Mouse (Mus musculus): Measurements from ENCODE around the gene Smoc1. TPM values are rescaled to one million over a fixed set of nuclear protein-coding genes. Genes with fewer than 3 reads are reported as not detected.
A peak's percentile ranks its signal among the peaks of the same experiment; 100 is the strongest.

The Smoc1 gene
- polyA plus RNA-seq, 1 experiment from 2014 or later: 0.12 TPM

DNA sequence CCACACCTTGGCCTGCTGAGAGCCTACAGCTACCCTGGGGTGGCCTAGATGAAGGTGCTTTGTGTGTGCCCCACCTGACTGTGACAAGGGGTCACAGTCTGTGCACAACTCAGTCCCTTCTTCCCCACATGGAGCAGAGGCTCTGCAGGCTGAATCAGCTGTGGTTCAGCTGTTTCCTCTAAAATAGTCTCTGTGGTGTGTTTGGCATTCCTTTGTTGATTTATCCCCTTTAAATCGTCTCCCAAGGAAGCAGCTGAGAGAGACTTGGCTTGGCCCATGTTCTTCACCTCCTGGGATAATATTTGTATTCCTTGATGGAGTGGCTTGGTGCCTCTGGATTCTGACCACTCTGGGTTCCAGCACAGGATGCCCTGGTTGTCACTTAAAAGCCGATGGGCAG lies 125.5 kb downstream of the Smoc1 start:
- POLR2A ChIA-PET: no interaction called here
- CTCF ChIA-PET: no interaction called here
- in situ Hi-C loops (cut with MboI; ENCODE audit: low pct_unique_long_range_greater_than_20kb): no loop called here

DNA sequence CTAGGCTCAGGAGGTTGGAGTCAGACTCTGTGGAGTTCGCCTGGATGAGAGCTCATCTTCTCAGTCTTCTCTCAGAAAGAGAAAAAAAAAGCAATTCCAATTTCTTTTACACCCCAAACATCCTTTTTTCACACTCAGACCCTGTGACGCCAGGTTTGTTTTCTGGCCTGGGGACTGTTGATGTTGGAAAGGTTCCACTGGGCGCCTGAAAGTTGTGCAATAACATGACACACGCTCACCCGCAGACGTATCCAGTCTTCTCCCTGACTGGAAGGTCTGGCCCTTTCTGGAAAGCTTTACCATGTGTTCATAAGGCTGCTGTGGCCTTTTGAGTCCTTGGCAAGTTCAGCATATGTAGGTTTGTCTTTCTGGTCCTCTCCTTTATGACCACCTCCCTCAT lies 129.1 kb downstream of the Smoc1 start:
- CTCF ChIA-PET: no interaction called here
- no peak for TF ChIP-seq CTCF (IDR thresholded peaks at IDR 0.05)
- no peaks in the 10 kb centered on the region for H3K27me3 ChIP-seq
- in situ Hi-C loops (cut with MboI; ENCODE audit: low pct_unique_long_range_greater_than_20kb): no loop called here
- POLR2A ChIA-PET: no interaction called here
- peak; percentile 64 for DNase-seq (ENCODE audit: low read depth, low spot score)
- ATAC-seq: no peak

More for the DNA sequence above, 125.5 kb downstream of the Smoc1 start:
- no peaks in the 10 kb centered on the region for H3K27me3 ChIP-seq
- no peak for ATAC-seq
- no peak for TF ChIP-seq CTCF (IDR thresholded peaks at IDR 0.05)
- DNase-seq (ENCODE audit: low read depth, low spot score): no peak

- POLR2A ChIA-PET: no interaction called here
- no peaks in the 10 kb centered on the region for H3K27me3 ChIP-seq
- no peak for TF ChIP-seq CTCF (IDR thresholded peaks at IDR 0.05)
- in situ Hi-C loops (cut with MboI; ENCODE audit: low pct_unique_long_range_greater_than_20kb): no loop called here
- CTCF ChIA-PET: interaction anchor here (0.8 kb wide), 1 partner anchor 9 kb away, joined by 3 read pairs; no protein-coding TSS in a partner anchor
- ATAC-seq (no peak), DNase-seq (ENCODE audit: low read depth, low spot score) (no peak)
Observed at GRCm38 (mm10) chr12:81156841-81157240, 130.2 kb downstream of the Smoc1 start.

DNA sequence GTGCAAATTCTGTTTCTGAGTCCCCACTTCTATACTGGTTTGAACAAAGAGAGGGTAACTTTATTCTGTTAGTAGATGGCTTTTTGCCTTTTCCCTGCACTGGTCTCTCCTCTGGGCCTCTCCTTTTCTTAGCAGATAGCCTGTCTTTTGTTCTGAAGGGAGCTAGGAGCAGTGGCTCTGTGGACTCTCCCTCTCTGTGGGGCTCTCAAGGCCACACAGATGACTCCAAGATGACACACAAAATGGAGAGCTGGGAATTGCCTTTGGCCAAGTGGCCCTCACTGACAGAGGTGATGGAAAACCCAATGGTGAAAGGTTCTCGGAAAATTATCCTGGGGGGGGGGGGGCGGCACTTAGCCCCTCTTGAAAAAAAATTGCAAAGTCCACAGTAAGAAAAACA lies 133.3 kb downstream of the Smoc1 start:
- no peaks in the 10 kb centered on the region for H3K27me3 ChIP-seq
- ChIA-PET POLR2A (interaction anchor here (0.9 kb wide), 1 partner anchor 17 kb away, joined by 3 read pairs; no protein-coding TSS in a partner anchor), CTCF (no interaction called here)
- ATAC-seq (no peak), DNase-seq (ENCODE audit: low read depth, low spot score) (no peak)
- in situ Hi-C loops (cut with MboI; ENCODE audit: low pct_unique_long_range_greater_than_20kb): no loop called here
- TF ChIP-seq CTCF (IDR thresholded peaks at IDR 0.05): no peak

DNA sequence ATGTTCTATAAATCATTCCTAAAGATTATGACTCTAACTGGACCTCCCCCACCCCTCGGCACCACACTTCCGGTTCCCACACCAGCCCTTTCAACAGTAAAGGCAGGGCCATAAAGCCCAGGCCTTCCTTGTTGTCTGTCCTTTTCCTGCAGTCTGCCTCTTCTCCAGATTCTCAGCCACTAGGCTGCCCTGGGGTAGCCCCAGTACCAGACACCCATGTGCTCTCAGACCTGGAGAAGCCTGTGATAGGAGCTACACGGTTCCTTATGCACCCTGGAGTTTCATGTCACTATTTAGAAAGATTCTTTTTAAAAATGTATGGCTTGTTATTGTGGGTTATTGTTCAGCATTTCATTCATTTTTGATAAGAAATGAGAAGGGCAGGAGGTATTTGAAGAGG lies 133.8 kb downstream of the Smoc1 start:
- POLR2A ChIA-PET: interaction anchor here (0.9 kb wide), 1 partner anchor 16 kb away, joined by 3 read pairs; no protein-coding TSS in a partner anchor
- in situ Hi-C loops (cut with MboI; ENCODE audit: low pct_unique_long_range_greater_than_20kb): no loop called here
- DNase-seq (ENCODE audit: low read depth, low spot score): no peak
- no peak for ATAC-seq
- no peaks in the 10 kb centered on the region for H3K27me3 ChIP-seq
- no peak for TF ChIP-seq CTCF (IDR thresholded peaks at IDR 0.05)
- CTCF ChIA-PET: no interaction called here

DNA sequence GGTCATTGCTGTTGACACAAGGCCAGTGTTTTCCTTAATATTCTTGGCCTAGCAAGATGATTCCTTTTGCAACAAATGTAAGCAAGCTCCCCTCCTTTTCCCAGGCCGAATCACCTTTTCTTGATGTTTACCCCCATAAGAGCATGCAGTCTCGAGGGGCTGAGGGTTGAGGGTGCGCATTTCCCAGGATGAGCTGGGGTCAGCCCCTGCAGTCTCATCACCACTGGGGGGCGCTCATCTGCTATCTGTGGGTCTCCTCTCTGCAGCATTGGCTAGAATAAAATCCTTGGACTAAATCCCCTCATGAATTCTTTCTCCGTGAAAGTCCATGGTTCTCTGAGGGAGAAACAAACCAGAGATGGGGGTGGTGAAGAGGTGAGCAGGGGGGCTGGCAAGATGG lies 134.2 kb downstream of the Smoc1 start:
- in situ Hi-C loops (cut with MboI; ENCODE audit: low pct_unique_long_range_greater_than_20kb): no loop called here
- DNase-seq (ENCODE audit: low read depth, low spot score) (no peak), ATAC-seq (no peak)
- ChIA-PET CTCF (no interaction called here), POLR2A (no interaction called here)
- H3K27me3 ChIP-seq: no peaks in the 10 kb centered on the region
- TF ChIP-seq CTCF (IDR thresholded peaks at IDR 0.05): peak; percentile 46

DNA sequence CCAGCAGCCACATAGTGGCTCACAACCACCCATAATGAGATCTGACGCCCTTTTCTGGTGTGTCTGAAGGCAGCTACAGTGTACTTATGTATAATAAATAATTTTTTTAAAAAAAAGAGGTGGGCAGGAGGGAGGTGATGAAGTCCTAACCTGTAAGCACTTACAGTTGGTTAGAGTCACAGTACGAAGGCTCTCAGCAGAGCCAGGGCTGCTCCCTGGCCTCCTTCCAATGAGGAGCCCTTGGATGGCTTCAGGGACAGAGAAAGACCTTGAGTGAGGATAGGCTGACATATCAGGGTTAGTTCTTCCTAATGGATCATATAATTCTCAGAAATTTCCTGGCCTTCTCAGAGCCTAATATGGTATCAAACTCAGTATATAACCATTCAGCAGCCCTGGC lies 134.7 kb downstream of the Smoc1 start:
- ChIA-PET CTCF (no interaction called here), POLR2A (no interaction called here)
- no peaks in the 10 kb centered on the region for H3K27me3 ChIP-seq
- TF ChIP-seq CTCF (IDR thresholded peaks at IDR 0.05): no peak
- DNase-seq (ENCODE audit: low read depth, low spot score) (no peak), ATAC-seq (no peak)
- in situ Hi-C loops (cut with MboI; ENCODE audit: low pct_unique_long_range_greater_than_20kb): no loop called here

DNA sequence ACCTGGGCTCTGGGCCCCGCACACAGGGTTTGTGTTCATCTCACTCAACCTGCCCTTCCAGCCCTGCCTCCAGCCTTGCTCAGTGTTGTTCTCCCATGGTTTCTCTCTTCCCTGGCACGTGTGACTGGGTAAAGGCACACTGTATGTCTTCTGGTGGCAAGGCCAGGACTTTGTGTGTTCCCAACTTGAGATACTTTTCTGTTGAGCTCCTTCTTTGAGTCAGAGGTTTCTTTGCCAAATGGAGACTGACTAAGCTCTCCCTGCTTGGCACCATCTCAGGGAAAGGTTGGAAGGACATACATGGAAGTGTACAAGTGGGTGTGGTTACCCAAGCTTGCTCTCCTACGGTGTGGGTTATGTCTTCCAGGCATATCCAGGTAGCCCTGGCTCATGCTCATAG lies 136.5 kb downstream of the Smoc1 start:
- CTCF ChIA-PET: interaction anchor here (1.5 kb wide), 1 partner anchor 175 kb away, joined by 3 read pairs; no protein-coding TSS in a partner anchor
- no peak for TF ChIP-seq CTCF (IDR thresholded peaks at IDR 0.05)
- in situ Hi-C loops (cut with MboI; ENCODE audit: low pct_unique_long_range_greater_than_20kb): no loop called here
- ATAC-seq (no peak), DNase-seq (ENCODE audit: low read depth, low spot score) (no peak)
- peaks cover 3% of the 10 kb centered on the region for H3K27me3 ChIP-seq
- POLR2A ChIA-PET: no interaction called here

GRCm38 (mm10) chr12:81163566-81163965 lies 137.0 kb downstream of the Smoc1 start:
- ChIA-PET CTCF (interaction anchor here (0.9 to 1.5 kb wide), 2 partner anchors 25 to 175 kb away, joined by 3 read pairs; no protein-coding TSS in a partner anchor), POLR2A (no interaction called here)
- H3K27me3 ChIP-seq: peaks cover 3% of the 10 kb centered on the region
- DNase-seq (ENCODE audit: low read depth, low spot score): no peak
- no peak for TF ChIP-seq CTCF (IDR thresholded peaks at IDR 0.05)
- in situ Hi-C loops (cut with MboI; ENCODE audit: low pct_unique_long_range_greater_than_20kb): no loop called here
- no peak for ATAC-seq

DNA sequence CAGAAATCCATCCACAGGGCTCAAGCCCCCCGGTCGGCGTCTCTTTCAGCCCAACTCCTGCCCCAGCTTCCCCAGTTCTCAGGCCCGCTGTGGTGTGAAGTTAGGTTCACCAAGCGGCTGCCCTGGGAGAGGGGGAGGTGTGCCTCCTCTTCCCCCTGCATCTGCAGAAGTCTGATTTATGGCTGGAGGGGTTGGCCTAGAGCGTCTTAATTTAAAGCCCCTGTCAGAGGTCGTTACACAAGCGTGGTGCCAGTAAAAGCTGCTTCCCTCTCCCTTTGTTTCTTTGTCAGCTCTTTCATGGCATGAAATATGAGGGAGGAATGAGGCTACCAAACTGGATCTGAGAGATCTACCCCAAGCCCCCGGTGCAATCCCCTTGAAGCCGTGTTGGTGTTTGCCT lies 139.5 kb downstream of the Smoc1 start:
- ATAC-seq (no peak), DNase-seq (ENCODE audit: low read depth, low spot score) (no peak)
- POLR2A ChIA-PET: no interaction called here
- peaks cover 3% of the 10 kb centered on the region for H3K27me3 ChIP-seq
- CTCF ChIA-PET: no interaction called here
- in situ Hi-C loops (cut with MboI; ENCODE audit: low pct_unique_long_range_greater_than_20kb): no loop called here
- no peak for TF ChIP-seq CTCF (IDR thresholded peaks at IDR 0.05)

DNA sequence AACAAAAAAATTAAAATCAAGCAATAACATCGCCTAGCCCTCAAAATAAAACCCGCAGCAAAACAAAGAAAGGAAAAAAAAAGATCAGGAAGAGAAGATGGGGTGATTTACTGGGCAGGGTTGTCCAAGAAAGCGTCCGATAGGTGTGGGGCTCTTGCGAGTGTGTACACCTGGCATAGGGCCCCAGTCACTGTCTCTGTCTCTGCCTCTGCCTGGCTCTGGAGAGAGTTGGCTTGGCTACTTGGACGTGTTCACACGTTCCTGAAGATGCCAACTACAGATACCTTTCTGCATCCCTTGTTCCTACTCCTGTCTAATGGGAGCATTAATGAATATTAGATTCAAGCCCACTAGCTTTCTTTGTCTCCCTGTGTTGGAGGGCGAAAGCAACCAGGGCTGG lies 140.0 kb downstream of the Smoc1 start:
- no peak for DNase-seq (ENCODE audit: low read depth, low spot score)
- H3K27me3 ChIP-seq: peaks cover 3% of the 10 kb centered on the region
- no peak for ATAC-seq
- in situ Hi-C loops (cut with MboI; ENCODE audit: low pct_unique_long_range_greater_than_20kb): no loop called here
- POLR2A ChIA-PET: no interaction called here
- CTCF ChIA-PET: no interaction called here
- TF ChIP-seq CTCF (IDR thresholded peaks at IDR 0.05): no peak

- ChIA-PET CTCF (no interaction called here), POLR2A (no interaction called here)
- DNase-seq (ENCODE audit: low read depth, low spot score) (no peak), ATAC-seq (no peak)
- no peak for TF ChIP-seq CTCF (IDR thresholded peaks at IDR 0.05)
- H3K27me3 ChIP-seq: peaks cover 3% of the 10 kb centered on the region
- in situ Hi-C loops (cut with MboI; ENCODE audit: low pct_unique_long_range_greater_than_20kb): no loop called here
Observed at GRCm38 (mm10) chr12:81167142-81167541, 140.5 kb downstream of the Smoc1 start.
